Mouse (Mus musculus): ENCODE measurements around the gene Klf16. TPM values are rescaled to one million over a fixed set of nuclear protein-coding genes. Genes with fewer than 3 reads are reported as not detected.
A peak's percentile ranks its signal among the peaks of the same experiment; 100 is the strongest.

Gene Klf16
- polyA plus RNA-seq, 1 experiment from 2014 or later = 10.2 TPM

DNA sequence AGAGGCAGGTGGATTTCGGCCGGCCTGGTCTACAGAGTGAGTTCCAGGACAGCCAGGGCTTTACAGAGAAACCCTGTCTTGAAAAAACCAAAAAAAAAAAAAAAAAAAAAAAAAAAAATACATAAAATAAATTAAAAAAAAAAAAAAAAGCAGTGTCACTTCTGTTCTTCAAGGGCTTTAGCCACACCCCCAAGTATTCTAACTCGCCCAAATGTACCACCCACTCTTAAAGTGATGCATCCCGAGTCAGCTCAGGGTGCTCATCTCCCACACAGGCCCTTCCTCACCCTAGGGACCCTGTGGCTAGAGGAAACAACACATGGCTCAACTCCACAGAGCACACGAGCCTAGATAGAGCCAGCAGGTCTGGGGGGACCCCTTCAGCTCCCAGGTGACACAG is 5.9 kb upstream of the Klf16 start:
- WGBS = 86% methylated on average over 5 of the region's 5 CpGs
- ATAC-seq (ENCODE audit: low FRiP score, low TSS enrichment) = no peak
- Histone ChIP-seq H3K9me3 (ENCODE audit: control insufficient read depth, low read length) (no peaks in the 10 kb centered on the region), H3K4me2 (replicated peaks; ENCODE audit: low read depth, low read length) (no peak overlapping the region), H3K27ac (ENCODE audit: low read depth, low read length) (no peak overlapping the region), H3K4me1 (ENCODE audit: control insufficient read depth, insufficient read depth, low read length) (peaks cover 11% of the 10 kb centered on the region; the same call in 1 of the 2 replicates), H3K36me3 (ENCODE audit: control insufficient read depth, insufficient read depth, low read length) (peaks cover 35% of the 10 kb centered on the region), H3K4me3 (ENCODE audit: low read length) (no peak overlapping the region), H3K9ac (ENCODE audit: low read depth, low read length) (no peak overlapping the region), H3K27me3 (ENCODE audit: control insufficient read depth, insufficient read depth, low read length) (no peaks in the 10 kb centered on the region)

DNA sequence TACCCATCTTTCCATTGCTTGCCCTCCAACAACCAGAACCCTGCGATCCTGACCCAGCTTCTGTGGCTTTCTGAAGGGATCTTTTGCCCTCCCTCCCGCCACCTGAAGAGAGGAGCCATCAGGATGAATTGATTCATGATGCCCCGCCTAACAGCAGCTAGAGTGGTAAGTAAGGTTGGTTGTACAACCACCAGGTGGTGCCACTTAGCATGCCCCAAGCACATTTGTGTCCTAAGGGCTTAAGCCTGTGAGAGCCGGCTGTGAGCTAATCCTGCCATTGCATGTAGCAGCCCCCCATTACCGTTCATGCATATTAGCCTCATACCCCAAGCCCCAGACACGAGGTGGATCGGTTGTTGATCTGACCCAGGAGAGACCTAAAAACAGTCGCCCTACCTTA is 1.8 kb upstream of the Klf16 start:
- no peak for ATAC-seq (ENCODE audit: low FRiP score, low TSS enrichment)
- peak overlapping the region; percentile 87; the same call in 1 of the 2 replicates for H3K4me3 ChIP-seq (ENCODE audit: low read length)
- 2% methylated on average over 8 of the region's 8 CpGs for WGBS
- H3K27ac ChIP-seq (ENCODE audit: low read depth, low read length) = peak overlapping the region; percentile 96
- H3K9ac ChIP-seq (ENCODE audit: low read depth, low read length) = peak overlapping the region; percentile 89; the same call in 1 of the 2 replicates
- peaks cover 11% of the 10 kb centered on the region; the same call in 1 of the 2 replicates for H3K36me3 ChIP-seq (ENCODE audit: control insufficient read depth, insufficient read depth, low read length)
- no peaks in the 10 kb centered on the region for H3K9me3 ChIP-seq (ENCODE audit: control insufficient read depth, low read length)
- H3K27me3 ChIP-seq (ENCODE audit: control insufficient read depth, insufficient read depth, low read length) = no peaks in the 10 kb centered on the region
- peak overlapping the region; percentile 72 for H3K4me2 ChIP-seq (replicated peaks; ENCODE audit: low read depth, low read length)
- peaks cover 30% of the 10 kb centered on the region for H3K4me1 ChIP-seq (ENCODE audit: control insufficient read depth, insufficient read depth, low read length)

DNA sequence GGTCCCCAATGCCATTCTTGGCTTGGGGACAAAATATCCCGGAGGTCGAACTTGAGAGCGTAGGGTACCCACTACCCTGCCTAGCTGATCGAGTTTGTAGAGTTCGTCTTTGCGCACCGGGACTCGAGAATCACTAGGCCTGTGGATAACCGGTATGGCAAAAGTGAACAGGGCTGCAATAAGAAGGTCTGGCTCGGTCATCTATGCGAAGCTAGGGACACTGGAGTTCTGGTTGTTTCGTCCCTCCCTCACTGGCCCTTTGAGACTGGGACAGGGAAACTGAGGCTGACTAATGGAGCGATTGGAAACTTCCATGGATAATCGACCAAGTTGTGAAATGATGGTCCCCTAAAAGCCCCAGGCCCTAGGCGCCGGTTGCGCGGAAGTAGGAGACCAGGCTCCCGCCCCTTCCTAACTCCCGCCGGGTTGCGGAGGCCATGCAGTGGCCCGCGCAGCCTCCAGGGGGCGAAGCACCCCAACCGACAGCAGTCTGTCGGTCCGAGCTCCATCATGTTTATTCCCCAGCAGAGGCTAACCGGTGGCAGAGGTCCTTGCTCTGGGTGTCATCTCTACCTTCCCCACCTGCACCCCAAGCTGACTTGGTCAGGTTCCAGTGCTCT is 1.1 kb upstream of the Klf16 start:
- H3K4me3 ChIP-seq (ENCODE audit: low read length) = peak overlapping the region; percentile 87
- no peaks in the 10 kb centered on the region for H3K9me3 ChIP-seq (ENCODE audit: control insufficient read depth, low read length)
- peak overlapping the region; percentile 72 for H3K4me2 ChIP-seq (replicated peaks; ENCODE audit: low read depth, low read length)
- H3K9ac ChIP-seq (ENCODE audit: low read depth, low read length) = peak overlapping the region; percentile 89
- peaks cover 33% of the 10 kb centered on the region for H3K4me1 ChIP-seq (ENCODE audit: control insufficient read depth, insufficient read depth, low read length)
- H3K27ac ChIP-seq (ENCODE audit: low read depth, low read length) = peak overlapping the region; percentile 96
- under 1% methylated on average over 29 of the region's 29 CpGs for WGBS
- peaks cover 8% of the 10 kb centered on the region; the same call in 1 of the 2 replicates for H3K36me3 ChIP-seq (ENCODE audit: control insufficient read depth, insufficient read depth, low read length)
- ATAC-seq (ENCODE audit: low FRiP score, low TSS enrichment) = peak; percentile 36
- no peaks in the 10 kb centered on the region for H3K27me3 ChIP-seq (ENCODE audit: control insufficient read depth, insufficient read depth, low read length)

DNA sequence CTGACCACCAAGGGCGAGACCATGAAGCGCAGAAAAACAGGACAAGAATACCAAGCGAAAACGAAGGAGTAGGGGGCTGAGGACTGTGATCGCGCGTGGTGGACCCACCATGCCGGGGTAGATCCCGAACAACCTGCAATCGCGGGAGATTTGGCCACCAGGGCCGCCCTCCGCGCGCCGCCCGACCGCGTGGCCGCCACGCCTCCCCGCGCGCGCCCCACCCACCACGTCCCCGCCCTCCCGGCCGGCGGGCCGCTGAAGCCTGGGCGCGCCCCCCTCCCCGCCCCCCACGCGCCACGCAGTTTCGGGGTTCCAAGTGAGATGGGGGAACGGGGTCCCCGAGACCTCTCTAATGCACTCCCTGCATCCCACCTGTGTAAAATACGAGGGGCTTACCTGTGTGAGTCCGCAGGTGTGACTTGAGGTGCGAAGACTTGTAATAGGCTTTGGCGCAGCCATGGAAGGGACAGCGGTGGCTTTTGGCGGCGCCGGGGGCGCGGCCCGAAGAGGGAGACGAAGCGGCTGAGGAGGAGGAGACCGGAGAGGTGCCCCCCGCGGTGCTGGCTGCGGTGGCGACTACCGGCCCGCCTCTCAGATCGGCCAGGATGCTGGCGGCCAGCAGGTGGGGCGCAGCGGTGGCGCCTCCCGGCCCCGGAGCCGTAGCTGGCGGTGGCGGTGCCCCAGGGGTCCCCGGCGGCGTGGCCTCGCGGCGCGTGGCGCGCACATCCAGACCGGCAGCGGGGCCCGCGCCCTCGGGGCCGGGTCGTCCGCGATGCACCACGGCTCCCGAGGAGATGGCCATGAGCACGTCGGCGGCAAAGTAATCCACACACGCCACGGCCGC is 548 bp downstream of the Klf16 start:
- H3K27me3 ChIP-seq (ENCODE audit: control insufficient read depth, insufficient read depth, low read length) = no peaks in the 10 kb centered on the region
- no peaks in the 10 kb centered on the region for H3K9me3 ChIP-seq (ENCODE audit: control insufficient read depth, low read length)
- peak overlapping the region; percentile 89 for H3K9ac ChIP-seq (ENCODE audit: low read depth, low read length)
- no peaks in the 10 kb centered on the region for H3K36me3 ChIP-seq (ENCODE audit: control insufficient read depth, insufficient read depth, low read length)
- under 1% methylated on average over 88 of the region's 96 CpGs for WGBS
- H3K4me1 ChIP-seq (ENCODE audit: control insufficient read depth, insufficient read depth, low read length) = peaks cover 43% of the 10 kb centered on the region
- peak overlapping the region; percentile 87 for H3K4me3 ChIP-seq (ENCODE audit: low read length)
- peak overlapping the region; percentile 72 for H3K4me2 ChIP-seq (replicated peaks; ENCODE audit: low read depth, low read length)
- peak; percentile 1; the same call in 1 of the 2 replicates for ATAC-seq (ENCODE audit: low FRiP score, low TSS enrichment)
- peak overlapping the region; percentile 96 for H3K27ac ChIP-seq (ENCODE audit: low read depth, low read length)

DNA sequence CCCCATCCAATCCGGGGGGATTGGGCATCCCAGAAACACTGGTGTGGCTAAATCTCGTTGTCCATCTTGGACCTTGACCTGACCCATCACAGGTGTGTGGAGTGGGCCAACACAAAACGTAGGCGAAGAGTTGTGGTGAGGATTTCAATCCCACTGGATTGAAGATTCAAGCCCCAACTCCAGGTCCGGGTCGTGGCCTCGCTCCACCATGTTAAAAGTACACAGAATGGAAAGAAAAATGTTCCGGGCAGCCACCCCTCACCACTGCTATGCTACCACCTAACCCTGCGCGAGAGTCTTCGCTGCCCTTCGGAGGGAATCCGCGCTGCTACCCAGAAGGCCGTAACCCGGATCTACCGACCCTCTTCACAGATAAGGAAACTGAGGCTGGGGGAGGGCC is 1.2 kb downstream of the Klf16 start:
- no peak for ATAC-seq (ENCODE audit: low FRiP score, low TSS enrichment)
- H3K9me3 ChIP-seq (ENCODE audit: control insufficient read depth, low read length) = no peaks in the 10 kb centered on the region
- peak overlapping the region; percentile 87 for H3K4me3 ChIP-seq (ENCODE audit: low read length)
- H3K27ac ChIP-seq (ENCODE audit: low read depth, low read length) = no peak overlapping the region
- 11% methylated on average over 17 of the region's 17 CpGs for WGBS
- peak overlapping the region; percentile 72 for H3K4me2 ChIP-seq (replicated peaks; ENCODE audit: low read depth, low read length)
- peak overlapping the region; percentile 89 for H3K9ac ChIP-seq (ENCODE audit: low read depth, low read length)
- no peaks in the 10 kb centered on the region for H3K27me3 ChIP-seq (ENCODE audit: control insufficient read depth, insufficient read depth, low read length)
- H3K4me1 ChIP-seq (ENCODE audit: control insufficient read depth, insufficient read depth, low read length) = peaks cover 50% of the 10 kb centered on the region
- H3K36me3 ChIP-seq (ENCODE audit: control insufficient read depth, insufficient read depth, low read length) = no peaks in the 10 kb centered on the region

DNA sequence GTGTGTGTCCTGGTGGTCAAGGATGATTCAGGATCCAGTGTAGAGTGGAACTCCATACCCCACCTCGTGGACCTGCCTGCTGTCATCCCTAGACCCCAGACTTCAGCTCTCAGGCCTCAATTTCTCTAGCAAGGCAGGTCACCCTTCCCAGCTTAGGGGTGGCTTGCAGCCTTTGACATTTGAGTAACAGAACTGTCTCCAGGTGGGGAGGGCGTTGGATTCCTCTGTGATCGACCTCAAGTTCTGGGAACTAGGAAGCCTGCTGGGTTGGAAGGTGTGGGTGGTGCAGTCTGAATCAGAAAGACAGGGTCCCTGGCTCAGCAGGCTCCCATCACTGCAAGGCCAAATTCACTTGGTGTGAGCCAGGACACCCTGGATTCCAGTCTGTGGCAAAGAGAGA is 2.2 kb downstream of the Klf16 start:
- Histone ChIP-seq H3K27ac (ENCODE audit: low read depth, low read length) (no peak overlapping the region), H3K27me3 (ENCODE audit: control insufficient read depth, insufficient read depth, low read length) (no peaks in the 10 kb centered on the region), H3K9ac (ENCODE audit: low read depth, low read length) (no peak overlapping the region), H3K9me3 (ENCODE audit: control insufficient read depth, low read length) (no peaks in the 10 kb centered on the region), H3K4me1 (ENCODE audit: control insufficient read depth, insufficient read depth, low read length) (peaks cover 59% of the 10 kb centered on the region), H3K4me3 (ENCODE audit: low read length) (peak overlapping the region; percentile 87; the same call in 1 of the 2 replicates), H3K4me2 (replicated peaks; ENCODE audit: low read depth, low read length) (no peak overlapping the region), H3K36me3 (ENCODE audit: control insufficient read depth, insufficient read depth, low read length) (no peaks in the 10 kb centered on the region)
- 70% methylated on average over 3 of the region's 3 CpGs for WGBS
- ATAC-seq (ENCODE audit: low FRiP score, low TSS enrichment) = no peak

DNA sequence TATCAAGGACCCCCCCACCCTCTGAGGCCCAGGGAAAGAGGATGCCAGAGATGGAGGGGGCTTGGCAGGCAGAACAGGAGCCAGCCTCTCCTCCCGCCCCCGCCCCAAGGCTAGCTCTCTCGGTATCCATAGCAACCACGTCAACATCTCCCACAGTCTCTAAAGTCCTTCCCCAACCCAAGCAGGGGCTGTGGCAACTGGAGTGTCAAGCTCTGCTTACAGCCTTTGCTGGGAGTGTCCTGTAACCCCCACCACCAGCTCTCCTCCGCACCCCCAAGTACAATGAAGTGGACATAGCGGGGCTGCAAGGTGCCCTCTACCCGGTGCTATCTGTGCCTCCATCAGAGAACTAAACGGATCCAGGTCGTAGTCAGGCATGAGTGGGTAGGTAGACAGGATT is 3.2 kb downstream of the Klf16 start:
- no peak overlapping the region for H3K4me2 ChIP-seq (replicated peaks; ENCODE audit: low read depth, low read length)
- no peaks in the 10 kb centered on the region for H3K27me3 ChIP-seq (ENCODE audit: control insufficient read depth, insufficient read depth, low read length)
- WGBS = 52% methylated on average over 9 of the region's 9 CpGs
- no peaks in the 10 kb centered on the region; the same call in 1 of the 2 replicates for H3K36me3 ChIP-seq (ENCODE audit: control insufficient read depth, insufficient read depth, low read length)
- no peak overlapping the region for H3K4me3 ChIP-seq (ENCODE audit: low read length)
- H3K9ac ChIP-seq (ENCODE audit: low read depth, low read length) = peak overlapping the region; percentile 32; the same call in 1 of the 2 replicates
- H3K27ac ChIP-seq (ENCODE audit: low read depth, low read length) = no peak overlapping the region
- peaks cover 61% of the 10 kb centered on the region for H3K4me1 ChIP-seq (ENCODE audit: control insufficient read depth, insufficient read depth, low read length)
- no peaks in the 10 kb centered on the region for H3K9me3 ChIP-seq (ENCODE audit: control insufficient read depth, low read length)
- no peak for ATAC-seq (ENCODE audit: low FRiP score, low TSS enrichment)

DNA sequence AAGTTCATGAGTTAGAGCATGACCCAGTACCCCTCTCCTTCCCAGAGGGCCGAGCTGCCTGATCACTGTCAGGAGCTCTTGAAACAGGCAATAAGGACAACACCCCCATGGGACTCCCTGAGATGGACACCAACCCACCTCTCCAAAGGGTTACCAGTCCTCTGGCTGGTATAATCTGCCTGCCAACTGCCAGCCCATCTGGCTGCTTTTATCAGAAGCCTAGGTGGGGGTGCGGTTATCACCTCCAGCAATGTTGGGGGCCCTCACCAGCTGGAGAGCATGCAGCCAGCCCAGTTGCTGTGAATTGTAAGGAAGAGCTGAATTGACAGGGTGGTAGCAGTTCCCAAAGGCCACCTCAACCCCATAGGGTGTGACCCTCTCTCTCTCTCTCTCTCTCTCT is 4.6 kb downstream of the Klf16 start:
- Histone ChIP-seq H3K4me1 (ENCODE audit: control insufficient read depth, insufficient read depth, low read length) (peaks cover 52% of the 10 kb centered on the region), H3K36me3 (ENCODE audit: control insufficient read depth, insufficient read depth, low read length) (peaks cover 12% of the 10 kb centered on the region; the same call in 1 of the 2 replicates), H3K4me2 (replicated peaks; ENCODE audit: low read depth, low read length) (no peak overlapping the region), H3K27me3 (ENCODE audit: control insufficient read depth, insufficient read depth, low read length) (no peaks in the 10 kb centered on the region), H3K4me3 (ENCODE audit: low read length) (no peak overlapping the region), H3K27ac (ENCODE audit: low read depth, low read length) (no peak overlapping the region), H3K9me3 (ENCODE audit: control insufficient read depth, low read length) (no peaks in the 10 kb centered on the region), H3K9ac (ENCODE audit: low read depth, low read length) (no peak overlapping the region)
- 74% methylated on average over 2 of the region's 2 CpGs for WGBS
- no peak for ATAC-seq (ENCODE audit: low FRiP score, low TSS enrichment)

Measured in kidney, embryonic 14.5 days (tissue).